Mouse (Mus musculus): ENCODE results near the gene Rftn1.
A peak's percentile ranks its signal among the peaks of the same experiment; 100 is the strongest.

Rftn1 gene

GRCm38 (mm10) chr17:49972164-49972563 lies 218.3 kb downstream of the Rftn1 start:
- no peak for DNase-seq

- no peak for DNase-seq
Observed at GRCm38 (mm10) chr17:49971057-49971456, 219.4 kb downstream of the Rftn1 start.

- peak; percentile 64 for DNase-seq
Observed at GRCm38 (mm10) chr17:49968467-49969207, 221.8 kb downstream of the Rftn1 start.

GRCm38 (mm10) chr17:49965846-49966762 lies 224.4 kb downstream of the Rftn1 start:
- no peak for DNase-seq

GRCm38 (mm10) chr17:49965035-49965434 lies 225.4 kb downstream of the Rftn1 start:
- no peak for DNase-seq

GRCm38 (mm10) chr17:49964471-49964870 lies 226.0 kb downstream of the Rftn1 start:
- DNase-seq, result no peak

- no peak for DNase-seq
Observed at GRCm38 (mm10) chr17:49959021-49959420, 231.5 kb downstream of the Rftn1 start.

GRCm38 (mm10) chr17:49951856-49952607 lies 238.4 kb downstream of the Rftn1 start:
- peak; percentile 25 for DNase-seq

- peak; percentile 63 for DNase-seq
Observed at GRCm38 (mm10) chr17:49951491-49951855, 239.0 kb downstream of the Rftn1 start.

- DNase-seq, result no peak
Observed at GRCm38 (mm10) chr17:49942674-49943073, 247.8 kb downstream of the Rftn1 start.
